Mouse (Mus musculus): Measurements from ENCODE around the gene Zeb2.
A peak's percentile ranks its signal among the peaks of the same experiment; 100 is the strongest.

DNA sequence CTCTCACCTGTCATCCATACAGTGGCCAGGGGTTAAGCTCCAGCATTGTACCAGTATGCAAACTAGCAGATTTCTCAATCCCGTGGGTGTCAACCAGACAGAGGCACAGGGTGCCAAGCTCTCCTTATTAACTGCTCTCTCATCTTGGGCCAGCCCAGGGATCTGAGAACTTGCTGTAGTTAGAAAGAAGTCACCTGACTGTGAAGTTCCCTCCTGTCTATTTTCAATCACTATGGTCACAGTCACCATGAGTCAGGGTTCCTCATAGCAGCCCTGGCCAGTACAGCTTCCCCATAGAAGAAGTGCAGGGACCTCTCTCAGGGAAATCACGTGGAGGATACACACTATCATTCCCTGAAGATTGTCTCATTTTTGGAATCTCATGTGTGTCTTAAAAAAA is 67.9 kb downstream of the Zeb2 start:
- TF ChIP-seq CTCF (IDR thresholded peaks at IDR 0.05; ENCODE audit: control insufficient read depth, insufficient read depth, insufficient read length) = no peak
- TF ChIP-seq FOSL1 (IDR thresholded peaks at IDR 0.05; ENCODE audit: insufficient read depth, low read length, poor library complexity, severe bottlenecking) = no peak
- TF ChIP-seq MAX (IDR thresholded peaks at IDR 0.05) = no peak
- TF ChIP-seq MYOG (IDR thresholded peaks at IDR 0.05; ENCODE audit: control insufficient read depth, extremely low read depth, insufficient read length) = no peak
- TF ChIP-seq USF1 (IDR thresholded peaks at IDR 0.05; ENCODE audit: low read depth) = peak; percentile 55
- no peak for TF ChIP-seq CEBPB (IDR thresholded peaks at IDR 0.05; ENCODE audit: low read depth)
- no peak for TF ChIP-seq MYOD1 (IDR thresholded peaks at IDR 0.05; ENCODE audit: control insufficient read depth, insufficient read length, low read depth)

All from C2C12 (cell line).